Mouse (Mus musculus) left cerebral cortex, postnatal 14 days (tissue): ENCODE measurements around the gene Apoc1. TPM values are rescaled to one million over a fixed set of nuclear protein-coding genes. Genes with fewer than 3 reads are reported as not detected.
"Not testable (repeated sequence)": the region's sequence is repeated elsewhere in the genome, so short reads cannot be mapped to it uniquely, and the experiment has no call there.

Experiments
- DNase-seq, 2 experiments: peaks; one replicate each; pipeline ENCODE4 v3.0.0; 2021 to 2022; ENCODE audit warnings: low spot score in 2 of 2, mixed read lengths in 1 of 2
- intact Hi-C: fragments of 180-260 bp; cut with DNase I; formaldehyde crosslinking; loops from one replicate; pipeline ENCODE4 v1.15.1; 2025
- total RNA-seq, 2 experiments: library from RNA; stranded (reverse); gene quantifications; 2 replicates each; pipeline ENCODE4 v1.2.3; 2021

Gene Apoc1
- total RNA-seq, 2 experiments from 2014 or later: 2.2 to 3.3 TPM

DNA sequence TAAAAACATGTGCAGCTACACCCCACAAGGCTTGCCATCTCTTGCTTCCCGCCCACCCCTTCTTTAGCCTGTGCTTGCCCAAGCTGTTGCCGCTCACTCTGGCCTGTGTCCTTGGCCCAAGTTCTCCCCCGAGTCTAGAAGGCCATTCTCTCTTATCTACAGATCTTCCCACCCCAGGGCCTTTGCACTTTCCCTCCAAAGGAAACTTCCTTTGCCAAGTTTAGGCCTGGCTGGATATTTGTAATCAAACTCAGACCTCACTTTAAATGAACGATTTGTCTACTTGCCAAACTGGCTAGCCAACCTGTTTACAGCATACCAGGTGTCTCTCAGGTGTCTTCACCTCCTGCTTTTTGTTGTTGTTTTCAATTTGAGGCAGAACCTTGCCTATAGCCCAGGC is 1.6 kb downstream of the Apoc1 start:
- intact Hi-C loops: loop anchor here (10.0 kb wide), 1 partner anchor 286 kb away; the partner anchor contains the start of genes Ckm and Klc3
- DNase-seq: no peak

DNA sequence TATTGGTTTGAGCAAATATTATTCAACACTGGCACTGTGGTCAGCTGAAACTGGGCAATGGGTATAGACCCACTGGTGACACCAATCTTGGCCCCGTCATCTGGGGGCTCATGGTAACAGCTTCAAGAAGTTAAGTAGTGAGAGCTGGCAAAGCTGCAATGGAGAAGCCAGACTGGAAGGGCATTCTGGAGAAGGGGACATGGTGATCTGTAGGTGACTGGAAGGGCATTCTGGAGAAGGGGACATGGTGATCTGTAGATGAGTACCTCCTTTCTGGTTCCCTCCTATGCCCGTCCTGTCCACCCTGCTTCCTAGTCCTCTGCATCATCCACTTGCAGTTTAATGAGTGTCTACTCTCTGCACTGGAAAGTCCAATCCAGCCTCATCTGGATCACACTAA is 3.8 kb downstream of the Apoc1 start:
- no peak for DNase-seq
- intact Hi-C loops: no loop called here

DNA sequence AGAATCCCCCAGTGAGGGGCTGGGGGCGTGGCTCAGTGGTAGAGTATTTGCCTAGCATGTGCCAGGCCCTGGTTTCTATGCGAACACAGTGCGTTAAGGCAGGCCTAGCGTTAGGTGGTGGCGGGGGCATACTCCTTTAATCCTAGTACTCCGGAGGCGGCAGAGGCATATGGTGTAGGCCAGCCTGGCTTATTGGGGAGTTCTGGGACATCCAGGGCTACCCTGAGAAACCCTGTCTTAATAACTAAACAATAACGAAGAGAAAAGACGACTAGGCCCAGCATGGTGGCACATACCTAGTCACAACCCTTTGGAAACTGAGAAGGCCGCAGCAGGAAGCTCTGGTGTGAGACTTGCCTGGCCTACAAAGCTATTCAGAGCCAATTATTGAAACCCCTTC is 4.4 kb downstream of the Apoc1 start:
- intact Hi-C loops: no loop called here
- no peak for DNase-seq

DNA sequence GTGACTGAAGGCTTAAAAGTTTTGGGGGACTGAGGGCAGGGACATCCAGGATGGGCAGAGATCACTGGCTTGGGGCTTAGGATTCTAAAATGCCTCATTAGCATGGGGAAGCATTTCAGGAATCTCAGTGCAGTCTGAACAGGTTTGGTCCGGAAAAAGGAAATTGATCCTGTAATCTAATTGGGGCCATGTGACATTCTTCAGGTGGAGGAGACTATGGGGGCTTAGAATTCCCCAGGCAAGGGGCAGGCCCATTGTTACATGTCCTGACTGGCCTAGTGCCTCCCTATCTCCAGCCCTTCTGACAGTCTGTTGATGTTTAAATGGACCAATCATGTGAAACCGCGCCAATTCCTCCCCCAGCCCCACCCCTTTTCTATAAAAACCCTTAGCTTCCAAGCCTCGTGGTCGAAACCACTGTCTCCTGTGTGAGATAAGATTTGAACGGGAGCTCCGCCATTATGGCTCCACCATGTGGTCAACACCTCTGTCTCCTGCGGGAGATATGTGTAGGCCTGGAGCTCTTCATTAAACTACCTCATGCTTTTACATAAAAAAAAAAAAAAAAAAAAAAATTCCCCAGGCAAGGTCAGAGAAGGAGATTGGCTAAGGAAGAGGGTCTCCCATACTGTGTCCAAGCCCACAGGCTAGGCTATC is 5.4 kb downstream of the Apoc1 start:
- DNase-seq, intact Hi-C loops: not testable (repeated sequence)

DNA sequence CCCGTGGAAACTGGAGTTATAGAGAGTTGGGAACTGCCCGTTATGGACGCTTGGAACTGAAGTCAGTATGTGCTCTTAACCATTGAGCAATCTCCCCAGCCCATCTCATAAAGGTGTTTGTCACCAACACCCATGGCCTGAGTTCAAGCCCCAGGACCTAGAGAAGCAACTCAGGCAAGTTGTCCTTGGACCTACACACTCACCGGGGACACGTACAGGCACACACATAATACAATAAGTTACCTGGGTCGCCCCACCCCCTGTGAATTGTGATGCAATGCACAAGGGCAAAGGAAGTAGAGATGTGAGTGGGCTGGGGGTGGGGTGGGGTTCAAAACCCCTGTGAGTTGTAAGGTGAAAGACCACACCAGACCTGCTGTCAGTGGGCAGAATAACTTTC is 5.9 kb downstream of the Apoc1 start:
- intact Hi-C loops: no loop called here
- DNase-seq: no peak

DNA sequence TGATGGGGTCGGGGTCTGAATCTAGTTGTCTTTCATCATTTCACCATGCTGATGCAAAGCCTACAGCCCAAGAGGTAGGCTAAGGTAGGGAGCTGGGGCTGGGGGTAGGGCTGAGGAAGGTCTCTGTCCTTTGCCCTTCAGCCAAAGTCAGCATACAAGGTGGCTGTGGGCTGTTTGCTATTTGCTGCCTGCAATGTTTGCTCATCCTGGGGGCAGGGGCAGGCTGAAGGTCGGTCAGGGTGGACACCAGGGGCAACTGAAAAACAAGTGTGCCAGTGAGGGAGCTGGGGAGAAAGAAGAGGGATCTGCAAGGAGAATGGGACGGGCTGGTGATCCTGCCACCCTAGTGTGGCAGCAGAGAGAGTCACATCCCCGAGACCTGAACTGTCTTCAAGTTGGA is 7.1 kb downstream of the Apoc1 start:
- intact Hi-C loops: no loop called here
- DNase-seq: no peak

DNA sequence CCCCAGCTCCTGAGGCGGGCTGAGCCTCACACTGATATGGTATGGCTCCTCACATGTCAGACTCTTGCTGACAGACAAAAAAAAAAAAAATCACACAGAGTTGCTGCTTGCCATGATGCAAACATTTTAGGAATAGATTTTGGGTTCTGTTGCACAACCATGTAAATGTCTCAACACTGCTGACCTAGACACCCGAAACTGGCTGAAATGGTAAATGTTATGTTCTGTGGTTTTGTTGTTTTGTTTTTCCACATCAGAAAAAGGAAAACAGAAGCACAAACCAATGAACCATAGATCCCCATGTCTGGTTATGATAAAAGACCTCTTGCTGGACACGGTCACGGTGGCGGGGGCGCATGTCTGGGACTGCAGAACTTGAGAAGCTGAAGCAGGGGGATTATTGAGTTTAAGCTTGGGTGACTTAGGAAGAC is 8.7 kb downstream of the Apoc1 start:
- intact Hi-C loops: no loop called here
- DNase-seq: no peak

DNA sequence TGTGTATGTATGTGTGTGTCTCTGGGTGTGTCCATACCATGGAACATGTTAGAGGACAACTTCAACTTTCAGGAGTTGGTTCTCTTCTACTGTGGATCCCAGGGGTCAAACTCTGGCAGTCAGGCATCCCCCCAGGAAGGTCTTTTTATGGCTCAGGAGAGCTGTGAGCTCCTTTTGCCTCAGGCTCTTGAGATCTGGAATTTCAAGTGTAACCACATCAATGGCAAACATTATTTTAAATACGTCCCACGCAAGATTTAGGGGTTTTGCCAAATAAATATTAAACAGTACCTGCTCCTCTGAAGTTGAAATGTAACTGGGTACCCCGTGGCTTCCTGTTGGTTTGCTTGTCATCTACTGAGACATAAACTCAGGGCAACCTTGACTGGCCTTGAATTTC is 9.5 kb downstream of the Apoc1 start:
- intact Hi-C loops: no loop called here
- DNase-seq: no peak

DNA sequence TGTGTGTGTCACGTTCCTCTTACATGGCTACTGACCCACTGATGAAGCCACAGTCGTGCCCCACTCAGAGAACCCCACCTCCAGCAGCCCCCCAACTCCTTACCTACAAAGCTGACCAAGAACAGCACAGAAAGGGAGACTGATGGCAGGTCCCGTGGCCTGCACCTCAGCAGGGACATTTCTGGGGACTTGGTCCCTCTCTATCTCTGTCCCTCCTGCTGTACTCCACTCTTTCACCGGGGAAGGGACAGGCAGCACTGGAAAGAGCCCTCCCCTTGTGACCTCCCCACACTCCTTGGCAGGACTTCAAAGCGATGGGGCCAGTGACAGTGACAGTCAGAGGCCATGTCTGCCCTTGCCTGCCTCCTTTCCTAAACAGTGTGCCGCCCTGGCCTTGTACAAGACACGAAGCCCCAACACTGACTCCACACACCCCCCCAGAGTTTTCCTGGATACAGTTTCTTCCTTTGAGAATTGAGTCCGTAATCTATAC is 11.2 kb downstream of the Apoc1 start, which contains the start of the genes Gm44805 and Apoc4:
Gm44805 (minus strand) TSS at position 222 of the 493 bp plus-strand sequence.
Apoc4 (minus strand) TSS at position 278 of the 493 bp plus-strand sequence.
- intact Hi-C loops: no loop called here

DNA sequence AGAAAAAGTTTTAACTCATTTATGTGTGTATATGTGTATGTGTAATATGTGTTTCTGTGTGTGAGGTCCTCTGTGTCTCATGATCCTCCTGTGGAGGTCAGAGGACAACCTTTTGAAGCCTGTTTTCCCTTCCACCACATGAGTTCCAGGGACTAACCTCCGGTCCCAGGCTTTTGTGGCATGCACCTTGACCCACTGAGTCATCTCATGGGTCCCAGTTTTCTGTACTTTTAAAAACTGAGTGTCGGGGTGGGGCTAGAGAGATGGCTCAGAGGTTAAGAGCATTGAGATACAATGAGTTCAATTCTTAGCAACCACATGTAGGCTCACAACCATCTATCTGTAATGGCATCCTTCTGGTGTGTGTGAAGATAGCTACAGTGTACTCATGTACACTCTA is 11.8 kb downstream of the Apoc1 start:
- intact Hi-C loops: no loop called here
- DNase-seq: no peak

More for the DNA sequence above, 11.2 kb downstream of the Apoc1 start, which contains the start of the genes Gm44805 and Apoc4:
- no peak for DNase-seq

DNA sequence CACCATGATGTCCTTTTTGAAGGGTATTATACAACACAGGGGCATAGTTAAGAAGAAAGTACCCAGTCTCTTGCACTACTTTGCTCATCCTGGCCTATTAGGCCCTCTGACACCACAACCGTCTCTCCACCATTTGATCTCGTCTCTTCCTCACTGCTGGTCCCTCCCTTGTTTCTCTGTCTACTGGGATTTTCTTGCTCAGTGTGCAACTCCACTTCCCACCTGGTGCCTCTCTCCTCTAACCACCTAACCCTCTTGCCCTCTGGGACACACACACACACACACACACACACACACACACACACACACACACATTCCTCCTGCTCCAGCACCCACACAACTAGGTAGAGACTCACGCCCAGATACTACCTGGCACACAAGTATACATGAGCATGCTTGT is 13.6 kb downstream of the Apoc1 start:
- intact Hi-C loops: no loop called here
- DNase-seq: no peak

DNA sequence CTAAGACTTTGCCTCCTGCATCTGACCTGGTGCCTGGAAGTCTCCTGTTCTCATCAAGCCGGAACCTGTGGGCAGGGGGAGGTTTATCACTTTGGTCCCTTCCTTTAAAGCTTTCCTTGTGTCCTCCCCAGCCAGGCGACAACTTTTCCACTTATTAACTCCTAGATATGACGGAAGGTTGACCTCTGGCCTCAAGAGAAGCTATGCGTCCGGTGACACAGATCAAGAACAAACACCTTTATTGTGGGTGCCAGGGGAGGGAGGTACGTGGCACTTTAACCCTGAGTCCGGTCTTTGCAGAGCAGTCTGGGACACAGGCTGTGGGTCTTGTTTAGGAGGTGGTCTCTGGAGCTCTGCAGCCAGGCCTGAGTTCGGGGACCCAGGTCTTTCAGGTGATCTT is 14.6 kb downstream of the Apoc1 start, which contains the start of gene Apoc2:
Apoc2 (minus strand) TSS at position 70 of the 400 bp plus-strand sequence.
- DNase-seq: no peak
- intact Hi-C loops: no loop called here

DNA sequence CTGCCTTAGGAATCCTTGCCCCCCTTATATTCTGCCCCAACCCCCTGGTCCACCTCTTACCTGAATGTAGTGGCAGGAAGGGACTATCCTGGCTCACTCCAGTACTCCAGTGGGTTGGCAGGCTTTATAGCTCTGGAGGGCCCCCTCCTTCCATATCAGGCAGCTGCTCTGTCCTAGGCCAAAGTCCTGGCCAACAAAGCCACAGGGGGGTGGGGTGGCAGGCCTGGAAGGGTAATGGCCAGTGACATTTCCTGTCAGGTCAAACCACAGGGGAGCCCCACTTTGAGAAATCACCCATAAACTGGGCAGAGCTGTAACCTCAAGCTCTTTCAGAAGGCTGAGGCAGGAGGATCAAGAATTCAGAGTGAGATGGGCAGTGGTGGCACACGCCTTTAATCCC is 15.8 kb downstream of the Apoc1 start:
- no peak for DNase-seq
- intact Hi-C loops: no loop called here

DNA sequence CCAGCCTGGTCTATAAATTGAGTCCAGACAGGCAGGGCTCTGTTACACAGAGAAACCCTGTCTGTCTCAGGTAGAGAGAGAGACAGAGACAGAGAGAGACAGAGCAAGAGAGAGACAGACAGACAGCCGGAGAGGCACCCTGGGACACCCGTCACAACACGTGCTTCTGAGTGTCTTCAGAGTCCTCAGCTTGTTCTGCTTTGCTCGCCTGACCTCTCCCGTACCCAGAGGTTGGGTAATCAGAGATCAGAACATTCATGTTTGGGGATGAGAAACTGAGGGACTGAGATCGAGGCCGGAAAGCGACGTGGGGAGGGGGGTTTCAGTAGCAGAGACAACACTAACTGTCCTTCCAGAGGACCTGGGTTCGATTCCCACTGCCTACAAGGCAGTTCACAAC is 16.6 kb downstream of the Apoc1 start:
- intact Hi-C loops: no loop called here
- no peak for DNase-seq

DNA sequence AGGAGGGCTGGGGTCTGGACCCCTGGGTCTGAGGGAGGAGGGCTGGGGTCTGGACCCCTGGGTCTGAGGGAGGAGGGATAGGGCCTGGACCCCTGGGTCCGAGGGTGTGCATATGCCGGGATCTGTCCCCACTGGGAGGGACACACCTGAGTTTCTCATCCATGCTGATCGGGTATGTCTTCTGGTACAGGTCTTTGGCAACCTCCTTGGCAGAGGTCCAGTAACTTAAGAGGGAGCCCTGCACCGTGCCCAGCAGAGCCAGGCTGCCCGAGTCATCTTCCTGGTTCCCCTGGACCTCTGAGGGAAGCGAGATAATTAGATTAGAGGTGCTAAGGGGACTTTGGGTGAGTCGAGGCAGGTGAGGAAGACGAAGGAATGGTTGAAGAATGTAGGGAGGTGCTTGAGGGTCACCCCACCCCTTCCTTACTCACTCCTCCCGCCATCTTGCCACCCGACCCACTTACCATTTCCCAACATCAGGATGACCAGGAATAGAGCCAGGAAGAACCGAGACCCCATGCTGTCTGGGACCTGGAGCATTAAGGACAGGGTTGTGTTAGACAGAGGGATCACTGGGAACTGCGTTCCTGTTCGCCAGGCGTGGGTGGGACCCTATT is 19.3 kb downstream of the Apoc1 start:
- intact Hi-C loops: no loop called here
- DNase-seq: no peak

DNA sequence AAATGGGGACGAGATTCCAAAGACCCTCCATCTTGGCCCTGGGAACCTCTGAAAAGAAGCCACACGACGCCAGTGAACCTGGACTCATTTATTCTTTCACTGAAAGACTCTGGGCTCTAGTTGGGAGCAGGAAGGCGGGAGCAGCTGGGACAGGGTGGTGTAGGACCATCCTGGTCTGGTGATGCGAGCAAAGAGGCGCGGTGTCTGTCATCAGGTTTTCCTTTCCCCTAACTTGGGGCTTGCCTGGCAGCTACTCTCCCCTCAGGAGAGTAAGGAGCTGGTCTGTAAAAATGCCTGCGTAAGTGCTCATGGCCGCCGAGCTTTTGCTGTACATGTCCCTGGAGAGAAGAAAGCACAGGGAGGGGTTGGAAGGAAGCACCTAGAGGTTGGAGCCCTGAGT is 20.9 kb downstream of the Apoc1 start:
- DNase-seq: no peak

DNA sequence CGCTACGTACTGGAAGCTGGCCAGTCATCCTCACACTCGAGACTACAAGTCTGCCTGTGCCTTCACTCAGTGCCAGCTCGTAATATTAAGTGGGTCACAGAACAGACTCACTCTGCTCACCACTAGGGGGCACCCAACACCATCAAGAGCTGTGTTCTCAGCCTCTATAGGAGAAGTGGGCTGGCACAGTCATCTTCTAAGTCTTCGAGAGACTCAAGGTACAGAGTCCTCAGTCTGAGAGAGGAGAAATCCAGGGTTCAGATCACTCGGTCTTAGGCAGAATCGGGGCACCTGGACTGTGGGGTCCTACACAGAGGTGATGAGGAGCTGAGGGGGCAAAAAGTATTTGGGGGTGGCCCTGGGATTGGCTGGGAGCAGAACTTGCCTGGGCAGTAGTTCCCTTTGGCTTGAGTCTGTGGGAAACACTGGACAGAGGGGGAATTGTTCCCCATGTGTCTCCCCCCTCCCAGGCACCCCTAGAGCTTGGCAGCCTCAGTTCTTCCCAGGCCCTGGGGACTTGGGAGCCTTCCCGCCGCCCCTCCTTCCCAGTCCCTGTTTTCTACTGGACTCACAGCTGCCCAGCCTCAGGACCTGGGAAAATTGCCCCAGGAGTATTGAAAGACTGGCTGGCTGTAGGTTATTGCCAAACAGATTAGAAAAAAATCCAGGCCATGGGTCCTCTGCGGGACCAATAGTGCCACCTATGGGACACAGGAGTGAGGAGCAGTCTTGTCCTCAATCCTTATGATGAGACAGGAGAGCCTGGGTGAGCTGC is 23.3 kb downstream of the Apoc1 start:
- intact Hi-C loops: loop anchor here (2.0 kb wide), 1 partner anchor 32 kb away; no protein-coding TSS in a partner anchor
- peak; percentile 96 to 98 for DNase-seq

More for the DNA sequence above, 20.9 kb downstream of the Apoc1 start:
- intact Hi-C loops: no loop called here

DNA sequence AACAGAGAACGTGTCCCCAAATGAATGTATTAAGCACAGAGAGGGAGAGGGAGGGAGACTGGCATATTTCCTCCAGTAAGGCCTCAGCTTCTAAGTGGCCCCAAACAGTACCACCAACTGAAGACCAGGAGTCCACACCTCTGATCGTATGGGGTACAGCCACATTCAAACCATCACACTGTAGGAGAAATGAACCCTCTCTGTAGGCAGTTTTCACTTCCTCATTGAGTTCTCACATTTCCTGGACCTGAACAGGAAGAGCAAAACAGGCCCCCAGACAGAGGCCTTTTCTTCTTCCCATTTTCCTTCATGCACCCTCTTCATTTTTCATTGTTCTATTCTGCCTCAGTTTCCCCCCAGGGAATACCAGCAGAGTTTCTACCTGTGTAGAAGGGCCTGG is 25.0 kb downstream of the Apoc1 start:
- DNase-seq: no peak
- intact Hi-C loops: no loop called here

DNA sequence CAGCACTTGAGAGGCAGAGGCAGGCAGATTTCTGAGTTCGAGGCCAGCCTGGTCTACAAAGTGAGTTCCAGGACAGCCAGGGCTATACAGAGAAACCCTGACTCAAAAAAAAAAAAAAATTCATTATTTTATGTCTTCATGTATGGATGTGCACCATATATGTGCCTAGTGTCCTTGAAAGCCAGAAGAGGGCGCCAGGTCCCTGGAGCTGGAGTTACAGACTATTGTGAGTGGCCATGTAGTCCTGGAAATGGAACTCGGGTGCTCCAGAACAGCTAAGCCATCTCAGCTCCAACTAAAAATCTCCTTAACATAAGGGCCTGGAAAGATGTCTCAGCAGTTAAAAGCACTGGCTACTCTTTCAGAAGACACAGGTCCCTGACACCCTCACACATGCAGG is 25.7 kb downstream of the Apoc1 start:
- no peak for DNase-seq
- intact Hi-C loops: no loop called here
